Mouse (Mus musculus) NIH3T3 (cell line): ENCODE measurements around the gene U2af1.
"Not testable (repeated sequence)": the region's sequence is repeated elsewhere in the genome, so short reads cannot be mapped to it uniquely, and the experiment has no call there.

Experiments used
- DNase-seq: peaks from one replicate; pipeline ENCODE4 v3.0.0-alpha.2; 2012; ENCODE audit warnings: low read depth

U2af1 gene

GRCm38 (mm10) chr17:31658468-31659185, at the start of gene U2af1:
Gene U2af1, minus strand, starts transcription at chr17:31658892.
- DNase-seq: peak; percentile 100

DNA sequence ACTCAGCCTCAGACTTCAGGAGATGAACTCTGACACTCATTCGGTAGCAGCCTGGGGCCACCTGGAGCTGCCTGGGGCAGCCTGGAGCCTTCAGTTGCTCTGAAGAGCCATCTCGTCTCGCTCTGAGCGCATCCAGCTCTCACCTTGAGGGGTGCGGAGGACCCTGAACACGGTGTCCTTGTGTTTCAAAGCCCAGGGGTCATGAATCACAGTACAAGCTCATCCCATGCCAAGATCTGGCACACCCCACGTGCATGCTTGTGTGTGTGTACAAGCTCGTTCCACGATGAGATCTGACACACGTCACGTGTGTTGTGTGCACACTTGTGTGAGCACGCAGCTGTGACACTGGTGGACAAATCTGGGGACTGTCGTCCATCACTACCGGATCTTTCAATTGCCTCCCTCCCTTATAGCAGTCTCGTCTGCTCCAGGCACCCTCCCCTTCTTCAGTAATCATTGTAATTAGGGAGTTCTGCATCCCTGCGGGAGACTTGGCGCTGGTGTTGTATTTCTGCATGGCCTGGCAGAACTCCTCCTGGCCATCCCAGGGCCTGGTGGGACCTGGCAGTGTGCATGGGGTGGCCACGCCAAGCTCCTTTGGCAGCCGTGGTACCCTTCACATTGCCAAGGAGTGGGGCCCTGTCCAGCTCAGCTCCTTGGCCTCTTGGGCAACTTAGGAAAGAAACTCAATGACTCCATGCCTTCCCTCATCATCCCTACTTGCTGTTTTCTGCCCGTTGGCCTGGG, 46.8 kb upstream of the U2af1 start:
- peak; percentile 41 for DNase-seq

GRCm38 (mm10) chr17:31703276-31703980, 44.7 kb upstream of the U2af1 start:
- peak; percentile 86 for DNase-seq

DNA sequence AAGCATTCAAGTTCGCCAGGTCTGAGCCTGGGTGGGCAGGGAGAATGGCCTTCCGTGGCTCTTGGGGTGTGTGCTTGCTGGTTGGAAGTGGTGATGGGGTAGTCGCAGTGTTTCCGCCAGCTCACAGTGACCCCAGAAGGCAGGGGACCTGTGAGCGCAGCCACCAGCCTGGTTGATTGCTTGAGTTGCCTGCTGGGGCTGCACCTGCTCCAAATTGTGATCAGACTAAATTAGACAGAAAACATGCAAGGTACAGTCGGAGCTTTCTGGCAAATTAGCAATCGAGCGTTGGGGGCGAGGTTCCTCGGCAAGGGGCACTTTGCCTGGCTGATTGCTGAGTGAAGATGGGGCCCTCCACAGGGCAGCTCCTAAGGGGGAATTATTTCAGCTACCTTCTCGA, 39.7 kb upstream of the U2af1 start:
- DNase-seq: no peak

- DNase-seq: not testable (repeated sequence)
Observed at GRCm38 (mm10) chr17:31695356-31695755, 36.7 kb upstream of the U2af1 start.

GRCm38 (mm10) chr17:31694949-31695348, 36.3 kb upstream of the U2af1 start:
- no peak for DNase-seq

DNA sequence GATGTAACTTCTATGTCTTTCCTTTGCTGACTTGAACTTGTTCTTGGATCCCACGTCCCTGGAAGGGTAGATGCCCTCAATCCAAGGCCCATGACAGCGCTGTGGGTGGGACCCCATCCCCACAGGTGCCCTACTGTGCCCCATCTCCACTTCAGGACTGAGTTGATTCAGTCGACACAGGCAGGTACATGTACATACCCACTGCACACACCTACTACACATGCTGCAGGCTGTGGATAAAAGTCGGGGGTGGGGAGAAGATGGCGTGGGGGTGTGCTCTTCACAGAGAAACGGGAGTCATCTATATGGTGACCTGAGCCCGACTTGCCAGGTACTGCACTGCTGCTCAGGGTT, 35.3 kb upstream of the U2af1 start:
- DNase-seq: no peak

DNA sequence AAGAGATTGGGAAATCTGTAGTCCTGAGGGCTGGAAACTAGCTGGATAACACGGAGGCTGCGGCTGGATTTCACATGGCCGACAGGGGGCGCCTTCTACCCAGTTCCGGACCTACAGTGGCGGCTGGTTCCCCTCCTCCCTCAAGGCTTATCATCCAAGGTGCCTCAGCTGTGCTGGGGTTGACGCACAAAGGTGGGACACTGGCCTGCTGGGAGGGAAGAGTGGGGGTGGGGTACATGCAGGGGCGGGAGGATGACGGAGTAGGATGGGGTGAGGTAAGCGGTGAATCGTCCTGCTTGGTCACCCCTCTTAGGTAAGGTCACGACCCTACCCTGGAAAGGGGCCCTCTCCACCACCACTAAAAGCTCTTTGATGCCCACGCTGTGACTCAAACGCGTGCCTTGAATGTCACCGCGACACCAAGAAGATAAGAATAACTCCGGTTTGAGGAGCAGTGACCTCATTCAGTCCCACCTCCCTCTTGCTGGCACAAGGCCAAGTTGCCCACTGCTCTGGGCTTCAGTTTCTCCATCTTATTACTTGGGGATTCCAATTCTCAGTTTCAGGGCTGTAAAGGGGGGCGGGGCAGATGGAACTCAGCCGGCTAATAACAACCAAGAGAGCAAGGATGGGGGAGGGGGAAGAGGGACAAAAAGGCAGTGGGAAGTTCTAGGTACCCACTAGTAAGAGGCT, 34.8 kb upstream of the U2af1 start:
- peak; percentile 71 for DNase-seq

- no peak for DNase-seq
Observed at GRCm38 (mm10) chr17:31692918-31693317, 34.2 kb upstream of the U2af1 start.

DNA sequence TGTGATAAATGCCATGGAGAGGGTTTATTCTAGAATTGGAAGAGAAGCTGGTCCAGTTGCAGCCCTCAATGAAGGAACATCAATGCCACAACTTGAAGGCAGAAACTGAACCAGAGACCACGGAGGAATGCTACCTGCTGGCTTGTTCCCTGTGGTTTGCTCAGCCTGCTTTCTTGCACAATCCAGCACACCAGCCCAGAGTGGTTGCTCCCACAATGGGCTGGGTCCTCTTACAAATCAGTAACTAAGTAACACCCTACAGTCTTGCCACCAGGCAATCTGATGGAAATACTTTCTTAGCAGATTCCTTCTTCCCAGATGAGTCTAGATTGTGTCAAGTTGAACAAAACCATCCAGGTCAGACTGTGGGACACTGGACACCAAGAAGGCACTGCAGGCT, 30.9 kb upstream of the U2af1 start:
- peak; percentile 30 for DNase-seq

- DNase-seq: peak; percentile 51
Observed at GRCm38 (mm10) chr17:31688112-31688511, 29.4 kb upstream of the U2af1 start.

GRCm38 (mm10) chr17:31686225-31686564, 27.5 kb upstream of the U2af1 start:
- peak; percentile 75 for DNase-seq

- DNase-seq: peak; percentile 95
Observed at GRCm38 (mm10) chr17:31685514-31686224, 27.0 kb upstream of the U2af1 start.

DNA sequence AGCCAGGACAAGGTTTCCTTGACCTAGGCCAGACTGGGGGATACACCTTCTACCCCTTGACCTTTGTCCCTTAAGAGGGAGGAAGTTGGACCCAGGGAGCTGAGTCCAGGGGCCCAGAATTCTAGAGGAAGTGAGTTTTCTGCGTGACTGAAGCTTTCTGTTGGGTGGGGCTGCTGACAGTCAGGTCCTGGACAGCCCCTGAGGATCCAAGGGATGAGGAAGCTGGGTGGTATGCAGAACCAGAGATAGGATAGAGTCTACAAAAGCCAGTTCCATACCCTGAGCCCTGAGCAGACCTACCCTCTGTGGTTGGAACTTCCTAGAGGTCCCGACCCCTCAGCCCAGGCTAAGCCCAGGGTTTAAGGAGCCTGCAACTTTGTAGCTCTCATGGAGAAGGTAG, 21.8 kb upstream of the U2af1 start:
- DNase-seq: no peak

GRCm38 (mm10) chr17:31677507-31677906, 18.8 kb upstream of the U2af1 start, which contains the start of gene Cryaa:
Gene Cryaa, plus strand, starts transcription at chr17:31677807.
- DNase-seq: no peak

DNA sequence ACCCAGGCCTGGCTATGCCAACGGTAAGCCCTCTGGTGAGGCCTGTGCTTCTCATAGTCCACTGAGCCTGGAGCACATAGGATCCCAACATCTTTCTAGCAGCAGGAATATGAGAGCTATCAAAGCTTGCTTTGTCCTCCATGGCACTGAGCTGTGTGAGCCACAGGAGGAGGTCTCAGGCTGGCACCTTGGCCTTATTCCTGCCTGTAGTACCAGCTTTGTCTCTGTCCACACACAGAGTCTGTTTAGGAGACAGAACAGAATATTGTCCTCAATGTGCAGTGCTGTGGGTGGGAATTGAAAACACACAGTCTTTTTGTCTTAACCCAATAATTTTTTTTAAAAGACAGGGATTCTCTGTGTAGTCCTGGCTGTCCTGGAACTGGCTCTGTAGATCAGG, 15.7 kb upstream of the U2af1 start:
- no peak for DNase-seq

- DNase-seq: no peak
Observed at GRCm38 (mm10) chr17:31672279-31672678, 13.6 kb upstream of the U2af1 start.

GRCm38 (mm10) chr17:31671698-31672097, 13.0 kb upstream of the U2af1 start:
- DNase-seq: no peak

DNA sequence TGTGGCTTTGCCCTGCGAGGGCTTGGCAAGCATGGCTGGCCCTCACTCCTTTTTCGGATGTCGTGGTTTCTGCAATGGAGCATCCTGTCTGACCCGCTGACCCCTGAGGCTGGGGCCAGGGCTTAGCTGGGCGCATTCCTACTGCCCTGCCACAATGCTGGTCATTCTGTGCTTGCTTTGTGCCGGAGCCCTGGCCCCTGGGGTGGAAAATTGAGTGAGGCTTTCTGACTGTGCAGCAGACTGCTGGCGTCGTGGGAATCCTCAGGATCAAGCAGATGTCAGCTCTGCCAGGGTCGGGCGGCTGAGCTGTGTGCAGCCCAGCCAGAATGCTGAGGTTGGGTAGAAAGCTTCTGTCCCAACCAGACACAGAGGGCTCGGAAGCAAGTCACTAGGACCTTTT, 11.5 kb upstream of the U2af1 start:
- DNase-seq: no peak

DNA sequence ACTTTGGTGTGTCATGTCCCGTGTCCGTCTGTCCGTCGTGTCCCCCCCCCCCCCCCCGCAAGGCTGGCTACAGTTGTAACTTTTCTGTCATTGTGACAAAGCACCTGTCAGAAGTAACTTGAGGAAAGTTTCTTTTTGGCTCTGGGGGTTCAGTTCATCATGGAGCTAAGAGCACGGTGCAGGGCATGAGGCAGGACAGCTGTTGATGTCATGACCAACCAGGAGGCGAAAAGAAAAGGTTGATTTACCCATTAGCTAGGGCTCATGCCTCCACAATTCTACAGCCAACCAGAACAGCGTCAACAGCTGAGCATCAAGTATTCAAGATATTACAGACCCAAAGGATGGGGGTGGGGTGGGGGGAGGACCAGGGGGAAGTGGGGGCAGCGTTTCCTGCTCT, 9.6 kb upstream of the U2af1 start:
- no peak for DNase-seq

DNA sequence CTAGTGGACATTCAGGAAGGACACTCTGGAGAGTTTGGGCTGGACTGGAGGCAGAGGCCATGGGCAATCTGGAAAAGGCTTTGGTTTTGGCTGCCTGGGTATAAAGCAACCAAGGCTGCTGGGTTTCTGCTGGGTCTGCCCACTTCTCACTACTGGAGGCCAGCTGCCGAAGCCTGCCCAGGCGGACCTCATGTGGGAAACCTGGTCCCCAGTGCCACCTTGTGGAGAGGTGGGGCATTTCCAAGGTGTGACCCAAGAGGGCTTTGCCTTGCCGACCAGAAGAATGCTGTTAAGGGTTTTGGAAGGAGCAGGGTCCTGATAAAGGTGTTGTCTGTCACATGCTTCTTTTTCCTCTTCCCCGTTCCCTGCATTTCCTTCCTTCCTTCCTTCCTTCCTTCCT, 6.1 kb upstream of the U2af1 start:
- peak; percentile 92 for DNase-seq

DNA sequence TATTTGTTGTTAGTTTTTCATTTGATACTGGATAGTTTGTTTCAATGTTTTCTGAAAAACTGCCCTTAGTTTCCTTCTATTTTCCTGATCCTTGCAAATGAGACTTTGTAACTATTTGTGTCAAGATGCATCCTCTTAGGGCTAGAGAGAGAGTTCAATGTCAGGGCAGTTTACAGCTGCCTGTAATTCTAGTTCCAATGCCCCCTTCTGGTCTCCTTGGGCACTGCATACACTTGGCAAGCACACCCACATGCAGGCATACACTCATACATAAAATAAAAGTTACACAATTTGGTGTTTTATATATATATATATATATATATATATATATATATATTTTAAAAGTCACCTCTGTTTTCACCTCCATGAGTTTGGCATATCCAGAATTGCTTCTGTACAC, 4.2 kb upstream of the U2af1 start:
- peak; percentile 39 for DNase-seq
